Mouse (Mus musculus) stomach, postnatal 0 days (tissue): Measurements from ENCODE around the gene 3110009E18Rik. TPM values are rescaled to one million over a fixed set of nuclear protein-coding genes. Genes with fewer than 3 reads are reported as not detected.

Source experiments
- ATAC-seq: fragments of 200-750 bp; cut with Nextera tagmentation; 2 replicates; pipeline ENCODE4 v1.8.0; 2017; ENCODE audit not compliant: low FRiP score, low TSS enrichment
- DNase-seq: peaks from one replicate; pipeline ENCODE4 v3.0.0-alpha.2; 2016; ENCODE audit warnings: low spot score
- H3K27ac ChIP-seq: fragments of 300-500 bp; sonication (generic); replicated peaks from 2 replicates; pipeline ENCODE4 v1.5.1; 2014; ENCODE audit warnings: mild to moderate bottlenecking, control low read depth
- H3K27me3 ChIP-seq: fragments of 300-500 bp; sonication (generic); 2 replicates; pipeline ENCODE4 v1.6.1; 2014; ENCODE audit warnings: low read length; ENCODE audit not compliant: control insufficient read depth, insufficient read depth
- H3K36me3 ChIP-seq: fragments of 300-500 bp; sonication (generic); 2 replicates; pipeline ENCODE4 v1.6.1; 2014; ENCODE audit warnings: low read length, mixed read lengths; ENCODE audit not compliant: control insufficient read depth, insufficient read depth
- H3K4me1 ChIP-seq: fragments of 300-500 bp; sonication (generic); replicated peaks from 2 replicates; pipeline ENCODE4 v1.6.1; 2014; ENCODE audit warnings: antibody characterized with exemption; ENCODE audit not compliant: control insufficient read depth, insufficient read depth
- H3K4me2 ChIP-seq: fragments of 300-500 bp; sonication (generic); replicated peaks from 2 replicates; pipeline ENCODE4 v1.6.1; 2014; ENCODE audit warnings: low read depth, mild to moderate bottlenecking, control low read depth, moderate library complexity
- H3K4me3 ChIP-seq: fragments of 300-500 bp; sonication (generic); 2 replicates; pipeline ENCODE4 v1.5.1; 2014; ENCODE audit warnings: low read depth, low read length, control low read depth
- H3K9ac ChIP-seq: fragments of 300-500 bp; sonication (generic); 2 replicates; pipeline ENCODE4 v1.6.1; 2014; ENCODE audit warnings: mild to moderate bottlenecking, low read length, control low read depth, mixed read lengths
- H3K9me3 ChIP-seq: fragments of 300-500 bp; sonication (generic); 2 replicates; pipeline ENCODE4 v1.6.1; 2016; ENCODE audit warnings: low read length; ENCODE audit not compliant: control insufficient read depth
- CTCF ChIP-seq: IDR thresholded peaks from 2 replicates; pipeline ENCODE4 v1.5.1; 2016; ENCODE audit warnings: antibody characterized with exemption, low read depth, mild to moderate bottlenecking, moderate library complexity
- EP300 ChIP-seq: optimal IDR thresholded peaks from 2 replicates; pipeline ENCODE3; 2016; ENCODE audit warnings: antibody characterized with exemption
- WGBS: fragments of 180-500 bp; shearing (Covaris S2); extraction: QIAGEN DNeasy Blood & Tissue Kit; methylation state at CpG from one replicate; pipeline ENCODE4 v1.1.7; 2014; 5-methylcytosine and 5-hydroxymethylcytosine counted together
- polyA plus RNA-seq: library from polyadenylated mRNA; unstranded; fragments of >200 nt; fragmentation: Nextera tagmentation; extraction: Ambion mirVana; gene quantifications from 2 replicates; pipeline ENCODE4 v1.2.1, GENCODE M21; 2015

3110009E18Rik gene
- polyA plus RNA-seq, 1 experiment from 2014 or later = 10.1 TPM

GRCm38 (mm10) chr1:120111766-120112165 lies 9.2 kb upstream of the 3110009E18Rik start:
- H3K9ac ChIP-seq = no peak overlapping the region
- H3K9me3 ChIP-seq = no peaks in the 10 kb centered on the region
- no peak overlapping the region for H3K4me3 ChIP-seq
- no peaks in the 10 kb centered on the region for H3K27me3 ChIP-seq
- no peak overlapping the region for H3K4me2 ChIP-seq
- DNase-seq (no peak), ATAC-seq (no peak)
- no peaks in the 10 kb centered on the region for H3K4me1 ChIP-seq
- WGBS = 77% methylated on average over 8 of the region's 8 CpGs
- peak overlapping the region; percentile 24 for H3K27ac ChIP-seq
- no peak for TF ChIP-seq CTCF
- no peak for TF ChIP-seq EP300
- H3K36me3 ChIP-seq = peaks cover 21% of the 10 kb centered on the region

GRCm38 (mm10) chr1:120112251-120113187 lies 8.5 kb upstream of the 3110009E18Rik start:
- Histone ChIP-seq H3K27ac (peak overlapping the region; percentile 24; the same call in 1 of the 2 replicates), H3K27me3 (no peaks in the 10 kb centered on the region), H3K4me3 (no peak overlapping the region), H3K36me3 (peaks cover 21% of the 10 kb centered on the region), H3K9ac (no peak overlapping the region), H3K4me1 (no peaks in the 10 kb centered on the region), H3K9me3 (no peaks in the 10 kb centered on the region), H3K4me2 (no peak overlapping the region)
- DNase-seq (no peak), ATAC-seq (peak; percentile 19; the same call in 1 of the 2 replicates)
- no peak for TF ChIP-seq EP300
- TF ChIP-seq CTCF = no peak
- WGBS = 78% methylated on average over 12 of the region's 12 CpGs

GRCm38 (mm10) chr1:120115671-120116081 lies 5.3 kb upstream of the 3110009E18Rik start:
- H3K4me3 ChIP-seq = no peak overlapping the region
- peak; percentile 32 for DNase-seq
- no peaks in the 10 kb centered on the region for H3K27me3 ChIP-seq
- peaks cover 21% of the 10 kb centered on the region for H3K36me3 ChIP-seq
- no peak; the same call in 1 of the 2 replicates for ATAC-seq
- TF ChIP-seq EP300 (no peak), CTCF (no peak)
- H3K9me3 ChIP-seq = no peaks in the 10 kb centered on the region
- no peak overlapping the region for H3K9ac ChIP-seq
- 71% methylated on average over 9 of the region's 9 CpGs for WGBS
- no peak overlapping the region for H3K4me2 ChIP-seq
- H3K4me1 ChIP-seq = peaks cover 5% of the 10 kb centered on the region; the same call in 1 of the 2 replicates
- peak overlapping the region; percentile 45; the same call in 1 of the 2 replicates for H3K27ac ChIP-seq

GRCm38 (mm10) chr1:120116106-120116505 lies 4.9 kb upstream of the 3110009E18Rik start:
- Histone ChIP-seq H3K27ac (peak overlapping the region; percentile 35), H3K4me2 (no peak overlapping the region)
- TF ChIP-seq CTCF (no peak), EP300 (no peak)

GRCm38 (mm10) chr1:120118854-120119253 lies 2.1 kb upstream of the 3110009E18Rik start:
- DNase-seq = no peak
- H3K4me3 ChIP-seq = no peak overlapping the region
- no peaks in the 10 kb centered on the region for H3K27me3 ChIP-seq
- peaks cover 5% of the 10 kb centered on the region; the same call in 1 of the 2 replicates for H3K4me1 ChIP-seq
- peaks cover 17% of the 10 kb centered on the region for H3K36me3 ChIP-seq
- H3K27ac ChIP-seq = no peak overlapping the region
- no peak for ATAC-seq
- 76% methylated on average over 2 of the region's 2 CpGs for WGBS
- peak overlapping the region; percentile 31 for H3K9ac ChIP-seq
- no peaks in the 10 kb centered on the region for H3K9me3 ChIP-seq
- TF ChIP-seq CTCF (no peak), EP300 (no peak)
- H3K4me2 ChIP-seq = peak overlapping the region; percentile 75

More at GRCm38 (mm10) chr1:120116106-120116505, 4.9 kb upstream of the 3110009E18Rik start:
- DNase-seq = peak; percentile 80
- H3K4me1 ChIP-seq = peaks cover 5% of the 10 kb centered on the region; the same call in 1 of the 2 replicates
- H3K36me3 ChIP-seq = peaks cover 21% of the 10 kb centered on the region
- 78% methylated on average over 11 of the region's 11 CpGs for WGBS
- H3K4me3 ChIP-seq = no peak overlapping the region
- H3K9me3 ChIP-seq = no peaks in the 10 kb centered on the region
- no peaks in the 10 kb centered on the region for H3K27me3 ChIP-seq
- no peak overlapping the region for H3K9ac ChIP-seq
- ATAC-seq = peak; percentile 13; the same call in 1 of the 2 replicates
